Mouse (Mus musculus) kidney, postnatal 14 days (tissue): Measurements from ENCODE around the gene Disp2.
A peak's percentile ranks its signal among the peaks of the same experiment; 100 is the strongest.

Source experiments
- DNase-seq: peaks from one replicate; pipeline ENCODE4 v3.0.0; 2022; ENCODE audit warnings: mixed read lengths

Gene Disp2

DNA sequence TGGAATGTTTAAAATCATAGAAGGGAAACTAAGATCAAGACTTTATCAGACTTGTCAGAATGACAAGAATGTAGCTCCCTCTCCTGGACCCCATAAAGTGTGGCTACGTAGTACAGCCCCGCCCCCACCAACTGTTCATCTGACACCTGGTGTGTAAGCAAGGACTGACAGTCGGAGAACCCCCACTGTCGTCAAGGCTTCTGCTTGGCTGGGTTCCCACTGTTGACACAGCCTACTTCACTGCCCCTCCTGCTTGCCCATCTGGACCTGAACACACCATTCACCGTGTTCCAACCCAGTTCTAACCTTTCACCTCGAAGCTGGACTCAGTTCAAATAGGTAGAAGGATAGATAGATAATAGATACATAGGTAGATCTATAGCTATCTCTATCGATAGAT, 66.7 kb downstream of the Disp2 start:
- peak; percentile 53 for DNase-seq

DNA sequence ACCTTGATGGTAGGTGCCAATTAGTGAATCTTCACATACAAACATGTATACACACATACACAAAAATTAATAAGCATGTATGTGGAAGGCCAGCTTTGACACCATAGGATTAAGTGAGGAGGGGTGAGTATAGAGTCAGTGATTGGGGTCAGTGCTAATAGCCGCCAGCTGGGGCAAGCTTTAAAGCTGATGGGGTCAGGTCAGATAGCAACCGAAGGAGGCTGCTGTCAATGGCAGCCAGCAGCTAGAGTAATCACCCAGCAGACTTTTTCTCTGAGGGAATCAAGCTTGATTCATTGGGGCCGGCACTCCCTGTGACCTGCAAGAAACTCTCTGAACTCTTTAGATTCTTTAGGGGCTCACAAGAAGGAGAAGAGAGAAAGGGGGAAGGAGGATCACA, 72.2 kb downstream of the Disp2 start:
- no peak for DNase-seq
